Mouse (Mus musculus) mouse trophoblast stem cell (cell line): ENCODE results near the gene Fdx1.

Experiments used
- in situ Hi-C, 2 experiments: fragments of 300-500 bp; cut with MseI, MboI; formaldehyde crosslinking; loops; 2 replicates in 1 of 2; 3 replicates in 1 of 2; pipeline ENCODE4 v1.15.1; 2025

Fdx1 gene

DNA sequence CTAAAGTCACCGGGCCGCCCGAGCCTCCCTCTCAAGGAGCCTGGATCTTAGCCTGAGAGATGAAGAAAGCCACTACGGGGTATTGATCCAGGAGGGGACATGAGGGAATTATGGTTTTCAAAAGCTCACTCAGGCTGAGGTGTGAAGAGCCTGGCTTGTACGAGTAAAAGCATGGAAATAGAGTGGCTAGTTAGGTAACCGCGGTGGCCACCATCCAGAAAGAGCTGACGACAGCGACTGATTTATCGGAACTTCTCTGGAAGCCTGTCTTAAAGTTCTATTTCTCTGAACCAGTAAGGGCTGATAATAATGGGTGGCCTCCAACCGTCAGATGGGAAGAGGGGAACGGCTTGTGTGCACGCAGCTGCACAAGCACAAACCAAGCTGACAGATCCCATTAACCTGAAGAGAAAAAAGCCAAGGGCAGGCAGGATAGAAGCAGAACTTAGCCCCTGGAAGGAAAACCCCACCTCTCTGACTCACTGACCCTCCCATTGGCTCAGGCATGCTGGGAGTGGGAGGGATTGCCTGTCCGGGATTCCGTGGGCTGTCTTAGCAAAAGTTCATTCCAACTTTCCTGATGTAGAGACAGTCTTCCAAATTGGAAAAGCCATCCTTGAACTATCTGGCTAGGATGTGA is 48.8 kb downstream of the Fdx1 start:
- in situ Hi-C loops: loop anchor here in 1 of 2 experiments (25.0 kb wide), 1 partner anchor 752 kb away; the partner anchor contains the start of gene Gm32742

DNA sequence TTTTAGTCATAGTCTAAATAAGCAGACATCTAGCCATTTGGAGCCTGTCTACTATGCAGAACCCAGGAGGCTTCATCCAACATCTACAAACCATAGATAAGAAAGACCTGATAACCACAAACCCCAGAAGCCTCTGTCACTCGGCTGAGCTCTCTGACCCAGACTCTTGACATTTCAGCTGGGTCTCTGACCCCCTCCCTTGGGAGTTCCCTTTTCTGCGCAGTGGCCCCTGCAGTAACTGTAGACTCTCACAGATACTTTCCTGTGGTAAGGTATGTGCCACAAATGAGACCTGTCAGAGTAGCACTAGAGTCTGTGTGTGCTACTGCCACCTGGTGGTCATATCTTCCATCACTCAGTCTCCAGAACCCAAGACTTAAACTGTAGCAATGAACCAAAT is 54.5 kb downstream of the Fdx1 start:
- in situ Hi-C loops: loop anchor here (10.0 to 25.0 kb wide), 3 partner anchors 134 to 747 kb away; partner anchors contain the start of gene Gm32742 (in 1 of the 2)

GRCm38 (mm10) chr9:51908255-51908654 is 55.1 kb downstream of the Fdx1 start:
- in situ Hi-C loops: loop anchor here (10.0 to 25.0 kb wide), 3 partner anchors 133 to 746 kb away; partner anchors contain the start of gene Gm32742 (in 1 of the 2)

- in situ Hi-C loops: loop anchor here (10.0 to 25.0 kb wide), 3 partner anchors 132 to 745 kb away; partner anchors contain the start of gene Gm32742 (in 1 of the 2)
Observed at GRCm38 (mm10) chr9:51906938-51907337, 56.4 kb downstream of the Fdx1 start.
